Mouse (Mus musculus) liver, adult 2 months (tissue): Measurements from ENCODE around the gene Rhox4f. TPM values are rescaled to one million over a fixed set of nuclear protein-coding genes. Genes with fewer than 3 reads are reported as not detected.
A peak's percentile ranks its signal among the peaks of the same experiment; 100 is the strongest.
"Not testable (repeated sequence)": the region's sequence is repeated elsewhere in the genome, so short reads cannot be mapped to it uniquely, and the experiment has no call there.

Experiments
- DNase-seq: peaks from one replicate; pipeline ENCODE4 v3.0.0-alpha.2; 2011; ENCODE audit warnings: low read depth, low spot score; ENCODE audit errors: extremely low read depth
- H3K27ac ChIP-seq: fragments of 200-500 bp; replicated peaks from 2 replicates; pipeline ENCODE4 v1.5.1; 2012; ENCODE audit warnings: low read depth, mild to moderate bottlenecking, control low read depth, inconsistent platforms, low read length; ENCODE audit not compliant: insufficient read depth
- H3K27me3 ChIP-seq: fragments of 200-500 bp; 2 replicates; pipeline ENCODE4 v1.6.1; 2012; ENCODE audit warnings: mild to moderate bottlenecking, moderate library complexity, low read length, inconsistent platforms; ENCODE audit not compliant: control insufficient read depth, insufficient read depth
- H3K36me3 ChIP-seq: fragments of 200-500 bp; 2 replicates; pipeline ENCODE4 v1.6.1; 2012; ENCODE audit warnings: low read length, inconsistent platforms; ENCODE audit not compliant: control insufficient read depth, insufficient read depth
- H3K4me1 ChIP-seq: fragments of 200-500 bp; 2 replicates; pipeline ENCODE4 v1.6.1; 2011; ENCODE audit warnings: low read length; ENCODE audit not compliant: control insufficient read depth, insufficient read depth
- H3K4me3 ChIP-seq: fragments of 200-500 bp; 2 replicates; pipeline ENCODE4 v1.5.1; 2011; ENCODE audit warnings: low read depth, mild to moderate bottlenecking, control low read depth, low read length, moderate library complexity; ENCODE audit not compliant: insufficient read depth
- H3K79me2 ChIP-seq: fragments of 200-500 bp; 2 replicates; pipeline ENCODE4 v1.6.1; 2012; ENCODE audit warnings: inconsistent platforms, mild to moderate bottlenecking, low read length, moderate library complexity; ENCODE audit not compliant: control insufficient read depth, insufficient read depth
- H3K9ac ChIP-seq: fragments of 200-500 bp; 2 replicates; pipeline ENCODE4 v1.6.1; 2012; ENCODE audit warnings: low read depth, mild to moderate bottlenecking, control low read depth, inconsistent platforms, low read length
- WGBS: fragments of 180-500 bp; shearing (Covaris S2); methylation state at CpG from one replicate; pipeline ENCODE4 v1.1.7; 2018; 5-methylcytosine and 5-hydroxymethylcytosine counted together
- polyA plus RNA-seq: library from polyadenylated mRNA; depleted of rRNA; stranded (reverse); fragments of >200 nt; gene quantifications from 2 replicates; pipeline ENCODE4 v1.2.3, GENCODE M21; 2012; rRNA removed
- total RNA-seq: library from RNA; depleted of rRNA; stranded (reverse); fragments of >200 nt; gene quantifications from 2 replicates; pipeline ENCODE4 v1.2.3, GENCODE M21; 2014; rRNA removed

Gene Rhox4f
- total RNA-seq, result not detected in 2 replicates
- polyA plus RNA-seq, result not detected in 2 replicates

GRCm38 (mm10) chrX:37607604-37608003 lies at the start of gene Rhox4f:
Rhox4f (minus strand) TSS chrX:37607704.
- not testable (repeated sequence) for H3K9ac ChIP-seq, H3K27me3 ChIP-seq, H3K79me2 ChIP-seq, H3K27ac ChIP-seq, DNase-seq, H3K4me3 ChIP-seq, H3K36me3 ChIP-seq, H3K4me1 ChIP-seq
- WGBS, result 94% methylated on average over 18 of the region's 19 CpGs

DNA sequence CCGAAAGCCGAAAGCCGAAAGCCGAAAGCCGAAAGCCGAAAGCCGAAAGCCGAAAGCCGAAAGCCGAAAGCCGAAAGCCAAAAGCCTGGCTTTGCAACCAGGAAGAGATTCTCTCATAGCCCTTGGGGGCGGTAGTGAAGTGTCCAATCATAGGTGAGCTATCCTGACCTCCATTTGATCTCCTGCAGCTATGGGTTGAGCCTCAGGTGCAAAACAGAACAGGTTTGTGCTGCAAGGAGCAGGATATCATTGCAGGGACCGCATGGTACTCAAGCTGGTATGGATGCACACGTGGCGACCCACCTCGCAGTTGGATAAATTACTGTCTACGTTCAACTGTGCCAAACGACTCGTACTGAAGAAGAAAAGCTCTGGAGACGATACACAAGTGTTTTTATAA lies 43.7 kb upstream of the Rhox4f start, which contains the start of gene Rhox4g:
Gene Rhox4g (minus strand): TSS at position 101 of the 400 bp plus-strand sequence.
- WGBS, result 96% methylated on average over 19 of the region's 20 CpGs
- H3K27me3 ChIP-seq, H3K4me3 ChIP-seq, H3K9ac ChIP-seq, H3K79me2 ChIP-seq, H3K4me1 ChIP-seq, H3K36me3 ChIP-seq, DNase-seq, H3K27ac ChIP-seq: not testable (repeated sequence)

GRCm38 (mm10) chrX:37643370-37643769 lies 35.9 kb upstream of the Rhox4f start, which contains the start of gene Rhox2g:
Rhox2g (minus strand) TSS chrX:37643470.
- 92% methylated on average over 6 of the region's 6 CpGs for WGBS
- not testable (repeated sequence) for DNase-seq, H3K4me1 ChIP-seq, H3K36me3 ChIP-seq, H3K4me3 ChIP-seq, H3K27me3 ChIP-seq, H3K9ac ChIP-seq, H3K79me2 ChIP-seq, H3K27ac ChIP-seq

DNA sequence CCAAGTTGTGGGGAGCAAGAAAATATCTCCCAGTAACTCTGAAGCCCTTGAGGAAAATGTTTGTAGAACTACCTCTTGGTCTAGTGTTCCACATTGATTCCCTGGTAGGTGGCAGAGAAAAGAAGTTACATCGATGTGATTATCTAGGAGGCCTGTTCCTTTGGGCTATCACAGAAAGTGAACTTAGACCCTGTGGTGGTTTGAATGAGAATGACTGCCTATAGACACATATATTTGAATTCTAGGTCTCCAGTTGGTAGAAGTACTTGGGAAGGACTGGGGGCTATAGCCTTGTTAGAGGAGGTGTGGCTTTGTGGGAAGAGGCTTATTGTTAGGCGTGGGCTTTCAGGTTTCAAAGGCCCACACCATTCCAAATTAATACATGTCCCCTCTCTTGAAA lies 21.0 kb upstream of the Rhox4f start, which contains the start of gene Rhox3g:
Gene Rhox3g (minus strand): TSS at position 101 of the 400 bp plus-strand sequence.
- DNase-seq, result not testable (repeated sequence)
- 94% methylated on average over 2 of the region's 2 CpGs for WGBS

DNA sequence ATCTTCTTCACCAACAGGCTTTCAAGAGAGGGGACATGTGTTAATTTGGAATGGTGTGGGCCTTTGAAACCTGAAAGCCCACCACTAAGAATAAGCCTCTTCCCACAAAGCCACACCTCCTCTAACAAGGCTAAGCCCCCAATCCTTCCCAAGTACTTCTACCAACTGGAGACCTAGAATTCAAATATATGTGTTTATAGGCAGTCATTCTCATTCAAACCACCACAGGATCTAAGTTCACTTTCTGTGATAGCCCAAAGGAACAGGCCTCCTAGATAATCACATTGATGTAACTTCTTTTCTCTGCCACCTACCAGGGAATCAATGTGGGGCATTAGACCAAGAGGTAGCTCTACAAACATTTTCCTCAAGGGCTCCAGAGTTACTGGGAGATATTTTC lies 26.8 kb downstream of the Rhox4f start, which contains the start of gene Rhox3f:
Gene Rhox3f (plus strand): TSS at position 301 of the 400 bp plus-strand sequence.
- H3K79me2 ChIP-seq, H3K27ac ChIP-seq, DNase-seq, H3K9ac ChIP-seq, H3K27me3 ChIP-seq, H3K4me3 ChIP-seq, H3K36me3 ChIP-seq, H3K4me1 ChIP-seq: not testable (repeated sequence)

More for the DNA sequence above, 21.0 kb upstream of the Rhox4f start, which contains the start of gene Rhox3g:
- not testable (repeated sequence) for H3K4me1 ChIP-seq, H3K27me3 ChIP-seq, H3K36me3 ChIP-seq, H3K79me2 ChIP-seq, H3K27ac ChIP-seq, H3K9ac ChIP-seq, H3K4me3 ChIP-seq

- H3K9ac ChIP-seq, H3K79me2 ChIP-seq, H3K27ac ChIP-seq, H3K36me3 ChIP-seq, H3K4me3 ChIP-seq, H3K4me1 ChIP-seq, H3K27me3 ChIP-seq: not testable (repeated sequence)
- WGBS, result 44% methylated on average over 2 of the region's 2 CpGs
- peak; percentile 4 for DNase-seq
Measured at GRCm38 (mm10) chrX:37572638-37573037, 34.9 kb downstream of the Rhox4f start.

- H3K4me1 ChIP-seq, H3K9ac ChIP-seq, DNase-seq, H3K4me3 ChIP-seq, H3K27ac ChIP-seq, H3K36me3 ChIP-seq, H3K27me3 ChIP-seq, H3K79me2 ChIP-seq: not testable (repeated sequence)
- WGBS, result 91% methylated on average over 8 of the region's 8 CpGs
Measured at GRCm38 (mm10) chrX:37571105-37571504, 36.4 kb downstream of the Rhox4f start, which contains the start of gene Rhox2f. Rhox2f (plus strand) TSS chrX:37571405.

- DNase-seq, H3K4me3 ChIP-seq, H3K36me3 ChIP-seq, H3K79me2 ChIP-seq, H3K9ac ChIP-seq, H3K4me1 ChIP-seq, H3K27ac ChIP-seq, H3K27me3 ChIP-seq: not testable (repeated sequence)
- WGBS, result 94% methylated on average over 10 of the region's 18 CpGs
Measured at GRCm38 (mm10) chrX:37557112-37557511, 50.4 kb downstream of the Rhox4f start, which contains the start of gene Rhox4e. Rhox4e (plus strand) TSS chrX:37557412.
